Mouse (Mus musculus) adrenal gland (tissue): Measurements from ENCODE around the gene Ppp4r4.
"Not testable (repeated sequence)": the region's sequence is repeated elsewhere in the genome, so short reads cannot be mapped to it uniquely, and the experiment has no call there.

Experiments used
- intact Hi-C: fragments of 180-260 bp; cut with DNase I; formaldehyde crosslinking; loops from one replicate; pipeline ENCODE4 v1.15.1; 2025

Ppp4r4 gene

GRCm38 (mm10) chr12:103532649-103533395 lies 739 bp downstream of the Ppp4r4 start:
- intact Hi-C loops: no loop called here

- intact Hi-C loops: no loop called here
These were observed 8.3 kb downstream of the Ppp4r4 start for GRCm38 (mm10) chr12:103540429-103540828.

GRCm38 (mm10) chr12:103543351-103543750 lies 11.3 kb downstream of the Ppp4r4 start:
- intact Hi-C loops: no loop called here

DNA sequence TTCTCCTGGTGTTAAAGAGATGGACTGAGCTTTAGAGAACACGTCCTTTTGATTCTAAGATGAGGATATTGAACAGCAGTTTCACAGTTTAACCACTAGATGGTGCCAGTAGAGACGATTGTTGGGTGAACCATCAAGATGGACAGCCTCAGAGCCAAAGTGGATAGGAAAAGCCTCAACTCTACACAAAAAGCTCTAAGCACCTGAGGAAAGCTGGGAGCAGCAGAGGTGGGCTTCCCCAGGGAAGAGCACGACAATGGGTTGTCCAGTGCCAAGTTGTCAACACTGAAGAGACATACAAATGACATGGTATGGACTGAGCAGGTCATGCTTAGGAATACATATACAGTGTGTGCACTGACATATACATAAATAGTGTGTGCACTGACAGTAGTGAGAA lies 12.1 kb downstream of the Ppp4r4 start:
- intact Hi-C loops: no loop called here

DNA sequence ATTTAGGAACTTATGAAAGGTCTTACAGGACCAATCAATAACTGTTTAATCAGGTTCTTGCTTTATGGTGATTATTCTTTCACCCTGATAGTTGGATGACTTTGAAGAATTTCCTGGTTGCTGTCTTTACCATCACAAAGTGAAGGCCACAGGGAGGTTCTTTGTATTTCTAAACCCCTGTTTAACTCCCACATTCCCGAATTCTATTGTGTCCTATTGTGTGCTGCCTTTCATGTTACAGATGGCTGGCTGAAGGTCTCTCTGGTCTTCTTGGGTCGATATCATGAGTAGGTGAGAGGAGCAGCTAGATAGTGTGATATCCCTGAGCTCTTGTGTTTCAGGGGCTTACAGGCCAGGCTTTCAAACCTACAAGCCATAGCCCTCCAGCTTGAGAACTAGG lies 15.4 kb downstream of the Ppp4r4 start:
- intact Hi-C loops: loop anchor here (5.0 kb wide), 1 partner anchor 95 kb away; no protein-coding TSS in a partner anchor

DNA sequence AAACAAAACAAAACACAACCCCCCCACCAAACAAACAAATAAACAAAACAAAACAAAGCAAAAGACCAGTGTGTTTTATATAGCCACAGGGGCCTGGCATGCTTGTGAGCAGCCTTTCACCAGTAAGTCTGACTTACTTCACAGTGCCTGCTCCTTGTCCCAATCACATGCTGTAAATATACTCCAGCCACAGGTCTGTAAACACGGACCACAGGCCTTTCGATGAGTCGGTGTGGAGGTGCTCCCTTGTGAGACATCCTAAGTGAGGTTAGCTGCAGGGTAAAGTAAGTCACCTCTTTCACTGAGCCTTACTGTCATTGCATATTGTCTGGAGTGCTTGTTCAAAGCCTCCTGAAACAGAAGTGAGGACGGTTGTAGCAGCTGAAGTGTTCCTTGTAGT lies 16.4 kb downstream of the Ppp4r4 start:
- intact Hi-C loops: loop anchor here (5.0 kb wide), 1 partner anchor 94 kb away; no protein-coding TSS in a partner anchor

- intact Hi-C loops: no loop called here
These were observed 18.0 kb downstream of the Ppp4r4 start for GRCm38 (mm10) chr12:103550047-103550446.

GRCm38 (mm10) chr12:103551422-103551821 lies 19.3 kb downstream of the Ppp4r4 start:
- intact Hi-C loops: no loop called here

DNA sequence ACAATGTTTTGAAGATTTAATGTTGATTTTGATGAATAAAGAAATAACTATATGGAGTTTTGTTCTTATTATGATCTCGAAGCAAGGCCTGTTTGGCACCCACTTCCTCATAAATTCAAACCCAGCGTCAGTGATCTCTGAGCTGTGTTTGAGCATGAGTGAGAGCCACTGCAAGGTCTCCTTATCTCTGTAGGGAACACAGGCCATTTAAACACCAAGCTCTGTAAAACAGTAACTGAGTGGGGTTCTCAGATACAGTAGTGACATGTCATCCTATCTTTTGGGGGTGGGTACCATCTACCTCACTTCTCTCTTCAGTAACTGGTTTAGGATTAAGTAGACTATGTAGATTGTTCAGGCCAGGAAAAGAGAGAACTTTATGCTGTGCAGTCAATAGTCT lies 20.4 kb downstream of the Ppp4r4 start:
- intact Hi-C loops: no loop called here

DNA sequence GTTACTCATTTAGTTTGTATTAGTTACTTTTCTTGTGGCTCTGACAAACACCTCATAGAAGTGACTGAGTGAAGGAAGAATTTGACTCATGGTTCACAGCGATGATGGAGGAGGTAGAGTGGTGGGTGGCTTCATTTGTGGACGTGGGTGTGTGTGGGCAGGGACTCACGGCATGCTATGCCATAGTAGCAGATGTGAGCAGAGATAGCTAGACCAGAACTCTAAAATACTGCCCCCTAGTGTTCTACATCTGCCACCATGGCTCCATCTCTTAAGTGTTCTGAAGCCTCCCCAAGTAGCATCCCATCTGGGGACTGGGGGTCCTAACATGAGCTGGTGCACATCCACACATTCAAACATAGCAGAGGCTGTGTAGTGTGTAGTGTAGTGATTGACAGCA lies 21.4 kb downstream of the Ppp4r4 start:
- intact Hi-C loops: no loop called here

DNA sequence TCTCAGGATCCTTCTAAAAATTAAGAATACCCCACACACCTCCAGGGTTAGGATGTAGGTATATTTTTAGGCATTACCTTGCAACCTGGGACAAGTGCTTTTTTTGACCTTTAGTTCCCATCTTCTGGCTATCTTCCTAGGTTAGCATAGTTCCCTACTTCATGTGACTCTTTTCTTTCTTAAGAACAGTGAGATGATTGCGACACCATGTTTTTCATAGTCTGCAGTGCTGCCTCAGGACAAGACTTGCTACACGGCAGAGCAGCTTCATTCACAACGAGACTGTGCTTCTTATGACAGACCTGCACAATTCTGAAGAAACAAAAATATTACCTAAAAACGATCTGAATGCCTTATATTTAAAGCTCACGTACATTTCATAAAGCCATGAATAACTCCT lies 24.8 kb downstream of the Ppp4r4 start:
- intact Hi-C loops: no loop called here

DNA sequence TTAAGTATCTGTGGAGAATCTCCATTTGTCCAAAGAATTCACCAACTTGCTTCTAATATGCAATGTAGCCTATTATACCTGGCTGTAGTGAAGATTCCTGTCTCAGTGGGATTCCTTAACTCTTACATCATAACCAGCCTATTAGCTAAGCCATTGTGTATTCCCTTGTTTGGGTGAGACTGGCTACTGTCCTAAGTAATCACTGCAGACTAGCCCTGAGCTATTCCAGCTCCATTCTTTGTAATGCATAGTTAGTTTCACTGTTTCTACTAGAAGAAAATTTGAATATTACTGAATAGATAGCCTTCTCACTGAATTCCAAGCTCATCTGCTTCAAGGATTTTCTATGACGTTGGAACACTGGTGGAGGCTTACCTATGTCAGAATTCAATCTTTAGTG lies 32.6 kb downstream of the Ppp4r4 start:
- intact Hi-C loops: no loop called here

- intact Hi-C loops: no loop called here
These were observed 33.1 kb downstream of the Ppp4r4 start for GRCm38 (mm10) chr12:103565151-103565550.

DNA sequence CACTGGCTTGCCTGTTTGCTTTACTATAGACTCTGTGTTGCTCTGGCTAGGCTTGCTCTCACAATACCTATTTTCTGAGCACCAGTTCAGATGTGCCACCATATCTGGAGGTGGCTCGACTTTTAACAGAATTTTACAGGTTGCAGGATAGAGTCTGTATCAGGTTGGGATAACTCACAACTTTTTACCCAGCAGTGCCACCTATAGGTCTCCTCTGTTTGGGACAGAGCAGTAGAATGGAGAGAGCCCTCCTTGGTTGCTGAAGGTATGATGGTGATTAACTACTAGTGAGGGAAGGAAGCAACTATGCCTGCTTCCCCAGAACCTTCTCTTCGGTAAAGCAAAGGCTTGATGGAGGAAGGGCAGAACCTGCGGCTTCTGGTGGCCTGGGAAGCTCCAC lies 35.0 kb downstream of the Ppp4r4 start:
- intact Hi-C loops: no loop called here

DNA sequence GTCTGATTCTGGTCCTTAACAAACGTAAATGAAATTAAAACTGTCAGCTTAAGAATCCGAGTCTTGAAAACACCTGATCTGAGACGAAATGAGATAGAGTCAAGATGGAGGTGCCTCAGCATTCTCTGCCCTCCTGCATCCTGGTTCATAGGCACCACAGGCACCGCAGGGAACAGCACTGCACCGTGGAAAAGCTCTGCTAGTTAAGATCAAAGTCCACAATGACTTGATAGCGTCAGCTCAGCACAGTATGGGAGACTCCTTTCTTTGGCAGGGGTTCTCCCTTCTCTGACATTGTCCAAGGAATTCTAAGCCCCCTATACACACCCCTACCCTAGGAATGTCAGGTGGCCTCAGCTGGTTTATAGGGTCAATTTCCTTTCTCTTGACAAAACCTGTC lies 37.6 kb downstream of the Ppp4r4 start:
- intact Hi-C loops: no loop called here

- intact Hi-C loops: not testable (repeated sequence)
These were observed 46.1 kb downstream of the Ppp4r4 start for GRCm38 (mm10) chr12:103578148-103578547.

- intact Hi-C loops: no loop called here
These were observed 51.7 kb downstream of the Ppp4r4 start for GRCm38 (mm10) chr12:103583771-103584170.

- intact Hi-C loops: no loop called here
These were observed 66.3 kb downstream of the Ppp4r4 start for GRCm38 (mm10) chr12:103598411-103598810.

DNA sequence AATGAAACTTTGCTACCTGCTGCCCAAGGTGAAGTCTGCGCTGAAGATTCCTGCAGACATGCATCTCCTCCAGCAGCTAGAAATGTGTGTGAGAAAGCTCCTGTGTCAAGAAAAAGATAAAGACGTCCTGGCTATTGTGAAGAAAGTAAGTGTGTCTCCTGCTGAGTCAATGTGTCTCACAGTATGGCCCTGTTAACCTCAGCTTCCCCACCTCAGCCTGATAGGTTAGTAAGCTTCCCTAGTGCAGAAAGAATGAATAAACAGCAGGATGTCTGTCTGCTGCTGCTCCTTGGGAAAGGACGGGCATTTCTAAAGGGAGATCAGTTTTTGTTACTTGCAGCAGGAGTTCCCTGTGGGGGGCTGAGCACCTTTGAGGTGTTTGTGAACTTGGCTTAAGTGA lies 68.3 kb downstream of the Ppp4r4 start:
- intact Hi-C loops: no loop called here

DNA sequence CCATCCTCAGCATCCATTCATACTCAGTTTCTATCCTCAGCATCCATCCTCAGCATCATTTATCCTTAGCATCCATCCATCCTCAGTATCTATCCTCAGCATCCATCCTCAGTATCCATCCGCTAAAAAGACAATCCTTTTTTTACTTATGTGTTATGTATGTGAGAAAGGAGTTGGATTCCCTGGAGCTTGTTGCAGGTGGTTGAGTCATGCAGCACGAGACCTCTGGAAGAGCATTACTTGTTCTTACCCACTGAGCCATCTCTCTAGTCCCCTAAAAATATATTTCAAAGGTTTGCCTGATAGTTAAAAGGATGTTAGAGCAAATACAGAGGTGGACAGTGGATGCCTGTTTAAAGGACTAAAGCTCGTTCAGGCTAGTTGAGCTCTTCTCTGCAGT lies 69.8 kb downstream of the Ppp4r4 start:
- intact Hi-C loops: no loop called here

- intact Hi-C loops: no loop called here
These were observed 83.1 kb downstream of the Ppp4r4 start for GRCm38 (mm10) chr12:103615141-103615540.

GRCm38 (mm10) chr12:103615734-103616133 lies 83.7 kb downstream of the Ppp4r4 start:
- intact Hi-C loops: no loop called here

DNA sequence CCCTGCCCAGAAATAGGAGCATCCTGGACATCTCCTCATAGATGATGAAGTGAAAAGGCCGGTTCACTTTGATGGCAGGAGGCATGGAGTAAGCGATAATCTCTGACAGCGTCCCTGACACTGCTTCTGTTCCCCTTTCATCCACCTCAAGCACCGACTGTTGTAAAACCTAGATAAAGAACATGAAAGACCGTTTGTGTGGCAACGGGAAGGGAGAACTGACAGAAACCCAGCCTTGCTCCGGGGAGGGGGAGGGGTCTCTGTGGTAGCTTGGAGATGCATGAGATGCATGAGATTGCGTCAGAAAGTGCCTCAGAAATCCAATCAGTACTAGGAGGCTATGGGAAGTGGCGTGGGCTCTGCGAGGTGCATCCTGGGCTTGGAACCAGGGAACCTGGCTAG lies 84.8 kb downstream of the Ppp4r4 start:
- intact Hi-C loops: no loop called here
